Mouse (Mus musculus) embryonic facial prominence, embryonic 10.5 days (tissue): ENCODE results near the gene Gpd2. TPM values are rescaled to one million over a fixed set of nuclear protein-coding genes. Genes with fewer than 3 reads are reported as not detected.

ENCODE experiments used
- DNase-seq: peaks from one replicate; pipeline ENCODE4 v3.0.0-alpha.2; 2017; ENCODE audit warnings: low spot score
- H3K27ac ChIP-seq: fragments of 300-500 bp; sonication (generic); replicated peaks from 2 replicates; pipeline ENCODE4 v1.5.1; 2016; ENCODE audit warnings: mild to moderate bottlenecking
- H3K27me3 ChIP-seq: fragments of 300-500 bp; sonication (generic); replicated peaks from 2 replicates; pipeline ENCODE4 v1.6.1; 2016; ENCODE audit warnings: low read depth, mild to moderate bottlenecking; ENCODE audit not compliant: poor library complexity, severe bottlenecking
- H3K36me3 ChIP-seq: fragments of 300-500 bp; sonication (generic); replicated peaks from 2 replicates; pipeline ENCODE4 v1.6.1; 2016; ENCODE audit warnings: mild to moderate bottlenecking, moderate library complexity
- H3K4me1 ChIP-seq: fragments of 300-500 bp; sonication (generic); 2 replicates; pipeline ENCODE4 v1.6.1; 2016
- H3K4me3 ChIP-seq: fragments of 300-500 bp; sonication (generic); 2 replicates; pipeline ENCODE4 v1.5.1; 2016; ENCODE audit warnings: mild to moderate bottlenecking, moderate library complexity
- H3K9me3 ChIP-seq: fragments of 300-500 bp; sonication (generic); 2 replicates; pipeline ENCODE4 v1.6.1; 2016; ENCODE audit warnings: mild to moderate bottlenecking
- WGBS: fragments of 180-500 bp; shearing (Covaris S2); methylation state at CpG from one replicate; pipeline ENCODE4 v1.1.7; 2016; 5-methylcytosine and 5-hydroxymethylcytosine counted together
- polyA plus RNA-seq: library from polyadenylated mRNA; unstranded; fragments of >200 nt; fragmentation: Nextera tagmentation; extraction: Ambion mirVana; gene quantifications from 2 replicates; pipeline ENCODE4 v1.2.1, GENCODE M21; 2016

Gene Gpd2
- polyA plus RNA-seq, 1 experiment from 2014 or later = 20.4 TPM

GRCm38 (mm10) chr2:57330812-57331211 is 93.4 kb downstream of the Gpd2 start:
- Histone ChIP-seq H3K27me3 (no peaks in the 10 kb centered on the region), H3K4me1 (no peaks in the 10 kb centered on the region), H3K27ac (no peak overlapping the region), H3K4me3 (no peak overlapping the region), H3K9me3 (no peaks in the 10 kb centered on the region), H3K36me3 (no peaks in the 10 kb centered on the region)
- no peak for DNase-seq
- 82% methylated on average over 3 of the region's 3 CpGs for WGBS

DNA sequence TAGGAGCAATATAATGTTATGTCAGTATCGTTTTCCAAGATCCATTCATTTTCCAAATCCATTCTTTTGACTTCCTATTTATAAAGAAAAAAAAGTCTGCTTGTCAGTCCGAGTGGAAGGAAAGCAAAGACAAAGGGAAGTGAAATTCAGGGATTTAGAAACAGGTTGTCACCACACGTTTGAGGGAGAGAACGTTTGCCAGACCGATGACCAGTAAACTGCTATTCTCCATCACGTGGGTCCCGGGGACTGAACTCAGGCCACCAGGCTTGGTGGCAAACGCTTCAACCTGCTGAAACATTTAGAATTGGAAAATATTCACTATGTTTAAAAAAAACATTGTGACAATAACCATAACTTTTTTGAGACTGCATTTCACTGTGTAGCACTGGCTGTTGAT is 93.8 kb downstream of the Gpd2 start:
- 93% methylated on average over 8 of the region's 8 CpGs for WGBS

GRCm38 (mm10) chr2:57333481-57333880 is 96.0 kb downstream of the Gpd2 start:
- DNase-seq = no peak
- Histone ChIP-seq H3K36me3 (no peaks in the 10 kb centered on the region), H3K27ac (no peak overlapping the region), H3K9me3 (no peaks in the 10 kb centered on the region), H3K27me3 (no peaks in the 10 kb centered on the region), H3K4me3 (no peak overlapping the region), H3K4me1 (no peaks in the 10 kb centered on the region)
- WGBS = 78% methylated on average over 6 of the region's 6 CpGs

More for the DNA sequence above, 93.8 kb downstream of the Gpd2 start:
- no peaks in the 10 kb centered on the region for H3K27me3 ChIP-seq
- H3K4me1 ChIP-seq = no peaks in the 10 kb centered on the region
- no peak for DNase-seq
- no peak overlapping the region for H3K27ac ChIP-seq
- no peak overlapping the region for H3K4me3 ChIP-seq
- H3K9me3 ChIP-seq = no peaks in the 10 kb centered on the region
- no peaks in the 10 kb centered on the region for H3K36me3 ChIP-seq

DNA sequence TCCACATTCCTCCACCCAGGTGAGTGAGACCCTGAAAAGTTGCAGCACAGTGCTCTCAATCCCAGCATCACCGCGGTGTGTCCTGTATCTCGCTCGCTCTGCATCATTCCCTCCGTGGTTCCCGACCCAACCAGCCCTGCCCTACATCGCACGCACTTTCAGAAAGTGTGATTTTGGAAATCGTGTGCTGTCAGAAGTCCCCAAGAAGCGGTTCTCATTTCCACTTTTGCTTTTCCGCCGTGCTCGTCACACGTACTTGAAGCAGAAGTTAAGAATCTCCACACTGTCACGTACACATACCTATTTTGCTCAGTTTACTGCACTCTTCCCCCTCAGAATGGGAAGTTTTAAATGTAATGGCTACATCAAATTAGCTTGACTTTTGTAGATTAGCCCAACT is 98.0 kb downstream of the Gpd2 start:
- WGBS = 90% methylated on average over 15 of the region's 15 CpGs

GRCm38 (mm10) chr2:57338779-57339178 is 101.3 kb downstream of the Gpd2 start:
- Histone ChIP-seq H3K36me3 (0 out of 2 replicates have a peak, but pooled peaks cover 3% of the 10 kb centered on the region), H3K4me1 (no peaks in the 10 kb centered on the region), H3K4me3 (no peak overlapping the region), H3K9me3 (no peaks in the 10 kb centered on the region), H3K27me3 (no peaks in the 10 kb centered on the region), H3K27ac (no peak overlapping the region)
- DNase-seq = no peak
- WGBS = 95% methylated on average over 16 of the region's 16 CpGs

More for the DNA sequence above, 98.0 kb downstream of the Gpd2 start:
- no peak overlapping the region for H3K27ac ChIP-seq
- 0 out of 2 replicates have a peak, but pooled peaks cover 3% of the 10 kb centered on the region for H3K36me3 ChIP-seq
- H3K4me1 ChIP-seq = no peaks in the 10 kb centered on the region
- H3K9me3 ChIP-seq = no peaks in the 10 kb centered on the region
- no peak for DNase-seq
- no peak overlapping the region for H3K4me3 ChIP-seq
- H3K27me3 ChIP-seq = no peaks in the 10 kb centered on the region

DNA sequence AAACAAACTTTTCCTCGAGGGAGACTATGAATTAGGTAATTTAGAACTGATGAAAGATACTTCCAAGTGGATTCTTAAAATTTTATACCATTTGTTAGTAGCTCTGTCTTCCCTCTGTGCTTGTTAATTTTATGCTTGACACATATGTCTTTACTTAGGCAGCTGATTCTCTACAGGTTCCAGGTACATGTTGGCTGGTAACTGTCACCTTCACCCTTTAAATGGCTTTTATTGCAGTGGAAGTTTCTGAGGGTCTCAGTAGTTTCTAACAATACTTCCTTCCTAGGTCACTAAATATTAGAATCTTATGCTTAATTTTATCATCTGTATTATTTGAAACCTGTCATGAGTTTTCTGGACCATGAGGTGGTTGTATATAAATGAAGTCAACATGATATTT is 105.5 kb downstream of the Gpd2 start:
- Histone ChIP-seq H3K9me3 (no peaks in the 10 kb centered on the region), H3K27ac (no peak overlapping the region)
- 37% methylated on average over 1 of the region's 1 CpGs for WGBS

DNA sequence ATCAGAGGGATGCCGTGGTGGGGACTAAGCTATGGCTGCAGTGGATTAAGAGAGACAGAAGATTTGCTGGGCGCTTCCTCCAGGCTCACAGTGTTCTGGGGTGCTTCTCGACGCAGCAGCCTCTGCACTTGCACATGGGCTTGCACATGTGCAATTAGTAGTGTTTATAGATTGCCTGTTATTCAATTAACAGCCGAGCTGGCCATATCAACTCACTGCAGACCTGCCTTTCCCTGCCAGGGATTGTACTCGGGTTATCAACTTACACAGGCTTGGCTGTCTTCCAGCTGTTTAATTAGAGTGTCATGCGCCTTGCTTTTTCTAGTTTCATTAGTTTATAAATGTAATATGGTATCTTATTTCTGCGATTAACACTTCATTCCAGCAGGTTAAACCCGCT is 113.2 kb downstream of the Gpd2 start:
- Histone ChIP-seq H3K9me3 (no peaks in the 10 kb centered on the region), H3K27ac (no peak overlapping the region), H3K27me3 (no peaks in the 10 kb centered on the region), H3K4me1 (peaks cover 4% of the 10 kb centered on the region; the same call in 1 of the 2 replicates), H3K4me3 (no peak overlapping the region), H3K36me3 (peaks cover 9% of the 10 kb centered on the region; the same call in 1 of the 2 replicates)
- 72% methylated on average over 9 of the region's 9 CpGs for WGBS
- DNase-seq = no peak

More for the DNA sequence above, 105.5 kb downstream of the Gpd2 start:
- Histone ChIP-seq H3K36me3 (peaks cover 15% of the 10 kb centered on the region; the same call in 1 of the 2 replicates), H3K27me3 (no peaks in the 10 kb centered on the region), H3K4me3 (no peak overlapping the region), H3K4me1 (no peaks in the 10 kb centered on the region)
- no peak for DNase-seq

- 91% methylated on average over 9 of the region's 9 CpGs for WGBS
- H3K27me3 ChIP-seq = no peaks in the 10 kb centered on the region
- H3K4me1 ChIP-seq = peaks cover 4% of the 10 kb centered on the region; the same call in 1 of the 2 replicates
- no peaks in the 10 kb centered on the region for H3K9me3 ChIP-seq
- H3K27ac ChIP-seq = no peak overlapping the region
- no peak overlapping the region for H3K4me3 ChIP-seq
- no peak for DNase-seq
- peaks cover 8% of the 10 kb centered on the region for H3K36me3 ChIP-seq
Measured at GRCm38 (mm10) chr2:57353722-57354432, 116.4 kb downstream of the Gpd2 start.

GRCm38 (mm10) chr2:57354848-57355247 is 117.4 kb downstream of the Gpd2 start:
- Histone ChIP-seq H3K4me3 (no peak overlapping the region), H3K4me1 (peaks cover 4% of the 10 kb centered on the region; the same call in 1 of the 2 replicates), H3K27ac (no peak overlapping the region), H3K9me3 (no peaks in the 10 kb centered on the region), H3K36me3 (peaks cover 8% of the 10 kb centered on the region), H3K27me3 (no peaks in the 10 kb centered on the region)
- no peak for DNase-seq
- WGBS = 85% methylated on average over 3 of the region's 3 CpGs

- H3K27me3 ChIP-seq = no peaks in the 10 kb centered on the region
- no peak overlapping the region for H3K4me3 ChIP-seq
- H3K4me1 ChIP-seq = no peaks in the 10 kb centered on the region
- H3K36me3 ChIP-seq = peaks cover 8% of the 10 kb centered on the region
- no peak overlapping the region for H3K27ac ChIP-seq
- no peak for DNase-seq
- 86% methylated on average over 12 of the region's 12 CpGs for WGBS
- no peaks in the 10 kb centered on the region for H3K9me3 ChIP-seq
Measured at GRCm38 (mm10) chr2:57356222-57356822, 118.9 kb downstream of the Gpd2 start.

DNA sequence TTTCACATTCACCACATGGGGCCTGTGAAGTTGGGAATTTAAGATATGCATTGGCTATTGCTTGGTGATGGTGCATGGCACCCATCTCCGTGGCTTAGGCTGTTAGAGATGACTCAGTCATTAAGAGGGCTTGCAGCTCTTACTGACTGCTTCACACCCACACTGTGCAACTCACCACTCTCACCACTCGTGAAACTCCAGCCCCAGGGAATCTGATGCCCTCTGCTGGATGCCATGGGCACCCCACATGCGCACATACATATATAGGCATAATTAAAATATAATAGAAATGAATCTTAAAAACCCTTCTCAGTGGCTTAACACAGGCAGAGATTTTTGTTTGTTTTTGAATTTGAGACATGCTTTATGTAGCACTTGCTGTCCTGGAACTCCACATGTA is 125.1 kb downstream of the Gpd2 start:
- 0 out of 2 replicates have a peak, but pooled peaks cover 5% of the 10 kb centered on the region for H3K4me1 ChIP-seq
- WGBS = 79% methylated on average over 3 of the region's 3 CpGs
- H3K27ac ChIP-seq = no peak overlapping the region
- peaks cover 4% of the 10 kb centered on the region; the same call in 1 of the 2 replicates for H3K36me3 ChIP-seq
- H3K4me3 ChIP-seq = no peak overlapping the region
- DNase-seq = no peak
- H3K27me3 ChIP-seq = no peaks in the 10 kb centered on the region
- H3K9me3 ChIP-seq = no peaks in the 10 kb centered on the region

GRCm38 (mm10) chr2:57374647-57375046 is 137.2 kb downstream of the Gpd2 start:
- Histone ChIP-seq H3K27ac (no peak overlapping the region), H3K4me3 (no peak overlapping the region), H3K9me3 (no peaks in the 10 kb centered on the region), H3K4me1 (peaks cover 14% of the 10 kb centered on the region), H3K27me3 (no peaks in the 10 kb centered on the region), H3K36me3 (no peaks in the 10 kb centered on the region)
- DNase-seq = peak; percentile 18
- WGBS = 24% methylated on average over 4 of the region's 4 CpGs
